Mouse (Mus musculus): ENCODE data around the gene Thoc3. TPM values are rescaled to one million over a fixed set of nuclear protein-coding genes. Genes with fewer than 3 reads are reported as not detected.

Thoc3 gene
- polyA plus RNA-seq, 1 experiment from 2014 or later, result 153 TPM

DNA sequence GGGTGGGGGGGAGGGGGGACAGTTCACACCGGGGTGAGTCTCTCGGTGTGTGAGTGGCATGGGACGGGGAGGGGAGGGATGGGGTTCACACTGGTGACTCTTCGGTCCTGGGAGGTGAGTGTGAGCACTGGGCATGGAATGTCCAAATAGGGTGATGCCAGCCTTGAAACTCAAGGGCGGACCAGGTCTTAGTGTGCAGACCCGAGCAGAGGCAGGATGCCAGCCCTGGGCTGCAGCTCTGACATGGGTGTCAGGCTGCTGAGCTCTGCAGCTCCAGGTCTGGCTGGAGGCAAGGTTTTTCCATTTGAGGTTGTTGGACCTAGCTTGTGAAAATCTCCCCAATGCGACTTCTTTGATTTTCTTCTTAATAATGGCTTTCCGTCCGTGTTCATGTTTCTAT, 37.5 kb downstream of the Thoc3 start:
- H3K27ac ChIP-seq (ENCODE audit: low read depth, low read length), result no peak overlapping the region
- H3K9ac ChIP-seq (ENCODE audit: low read length), result no peak overlapping the region
- DNase-seq (ENCODE audit: low spot score) (no peak), ATAC-seq (ENCODE audit: insufficient read depth, low FRiP score, low TSS enrichment) (no peak)
- no peak overlapping the region for H3K4me3 ChIP-seq (ENCODE audit: low read depth, low read length)
- H3K4me1 ChIP-seq (ENCODE audit: control insufficient read depth, insufficient read depth, low read length), result no peaks in the 10 kb centered on the region
- WGBS, result 83% methylated on average over 9 of the region's 9 CpGs
- H3K4me2 ChIP-seq (ENCODE audit: low read depth), result no peak overlapping the region
- H3K9me3 ChIP-seq (ENCODE audit: control insufficient read depth, low read length), result no peaks in the 10 kb centered on the region
- H3K27me3 ChIP-seq (ENCODE audit: control insufficient read depth, insufficient read depth, low read length), result no peaks in the 10 kb centered on the region
- H3K36me3 ChIP-seq (ENCODE audit: control insufficient read depth, insufficient read depth, low read length), result no peaks in the 10 kb centered on the region

DNA sequence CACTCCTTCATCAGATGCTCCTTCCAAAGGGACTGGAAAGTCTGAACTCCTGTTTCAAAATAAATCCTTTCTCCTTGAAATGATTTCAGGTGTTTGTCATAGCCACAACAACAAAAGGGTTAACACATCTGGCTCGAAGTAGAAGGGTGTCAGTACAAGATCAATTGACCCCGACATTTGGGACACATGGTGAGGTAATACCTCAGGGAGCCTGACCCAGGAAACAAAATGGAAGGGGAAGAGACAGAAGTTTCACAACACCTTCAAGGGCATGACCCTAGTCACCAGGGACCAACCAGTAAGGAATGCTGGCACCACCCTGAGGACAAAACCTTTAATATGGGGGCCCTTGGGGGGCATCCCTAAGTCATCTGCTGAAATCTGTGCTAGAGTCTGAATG, 38.6 kb downstream of the Thoc3 start:
- H3K36me3 ChIP-seq (ENCODE audit: control insufficient read depth, insufficient read depth, low read length), result no peaks in the 10 kb centered on the region
- H3K4me1 ChIP-seq (ENCODE audit: control insufficient read depth, insufficient read depth, low read length), result no peaks in the 10 kb centered on the region
- ATAC-seq (ENCODE audit: insufficient read depth, low FRiP score, low TSS enrichment) (no peak), DNase-seq (ENCODE audit: low spot score) (no peak)
- no peaks in the 10 kb centered on the region for H3K9me3 ChIP-seq (ENCODE audit: control insufficient read depth, low read length)
- no peak overlapping the region for H3K4me2 ChIP-seq (ENCODE audit: low read depth)
- no peak overlapping the region for H3K4me3 ChIP-seq (ENCODE audit: low read depth, low read length)
- no peak overlapping the region for H3K9ac ChIP-seq (ENCODE audit: low read length)
- no peak overlapping the region for H3K27ac ChIP-seq (ENCODE audit: low read depth, low read length)
- no peaks in the 10 kb centered on the region for H3K27me3 ChIP-seq (ENCODE audit: control insufficient read depth, insufficient read depth, low read length)
- 54% methylated on average over 2 of the region's 2 CpGs for WGBS

DNA sequence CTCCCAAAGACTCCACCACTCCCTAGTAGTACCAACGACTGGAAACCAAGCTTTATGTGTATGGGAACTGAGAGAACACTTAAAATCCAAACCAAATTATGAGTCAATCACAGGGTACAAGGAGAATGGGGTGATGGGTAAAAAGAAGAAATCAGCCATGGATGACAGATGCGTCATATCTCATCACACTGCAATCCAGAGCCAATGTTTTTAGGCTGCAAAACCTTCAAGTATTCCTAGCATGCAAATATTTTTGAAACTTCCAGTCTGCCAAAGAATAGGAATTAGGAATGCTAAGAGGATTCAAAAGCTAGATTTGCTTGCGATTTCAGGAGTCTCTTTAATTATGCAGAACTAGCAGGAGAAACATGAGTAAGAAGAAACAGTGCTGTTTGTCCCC, 39.9 kb downstream of the Thoc3 start:
- Histone ChIP-seq H3K27ac (ENCODE audit: low read depth, low read length) (no peak overlapping the region), H3K9me3 (ENCODE audit: control insufficient read depth, low read length) (no peaks in the 10 kb centered on the region), H3K4me2 (ENCODE audit: low read depth) (no peak overlapping the region), H3K27me3 (ENCODE audit: control insufficient read depth, insufficient read depth, low read length) (no peaks in the 10 kb centered on the region), H3K4me3 (ENCODE audit: low read depth, low read length) (no peak overlapping the region), H3K9ac (ENCODE audit: low read length) (no peak overlapping the region), H3K4me1 (ENCODE audit: control insufficient read depth, insufficient read depth, low read length) (no peaks in the 10 kb centered on the region), H3K36me3 (ENCODE audit: control insufficient read depth, insufficient read depth, low read length) (no peaks in the 10 kb centered on the region)
- ATAC-seq (ENCODE audit: insufficient read depth, low FRiP score, low TSS enrichment) (no peak), DNase-seq (ENCODE audit: low spot score) (no peak)
- WGBS, result 79% methylated on average over 3 of the region's 3 CpGs

- Histone ChIP-seq H3K9ac (ENCODE audit: low read length) (no peak overlapping the region), H3K4me2 (ENCODE audit: low read depth) (no peak overlapping the region), H3K27me3 (ENCODE audit: control insufficient read depth, insufficient read depth, low read length) (no peaks in the 10 kb centered on the region), H3K4me1 (ENCODE audit: control insufficient read depth, insufficient read depth, low read length) (no peaks in the 10 kb centered on the region), H3K36me3 (ENCODE audit: control insufficient read depth, insufficient read depth, low read length) (no peaks in the 10 kb centered on the region), H3K27ac (ENCODE audit: low read depth, low read length) (no peak overlapping the region), H3K4me3 (ENCODE audit: low read depth, low read length) (no peak overlapping the region), H3K9me3 (ENCODE audit: control insufficient read depth, low read length) (no peaks in the 10 kb centered on the region)
- no peak for ATAC-seq (ENCODE audit: insufficient read depth, low FRiP score, low TSS enrichment)
- 82% methylated on average over 10 of the region's 10 CpGs for WGBS
- no peak for DNase-seq (ENCODE audit: low spot score)
These were observed 41.6 kb downstream of the Thoc3 start for GRCm38 (mm10) chr13:54426781-54427655.

- no peak overlapping the region for H3K4me2 ChIP-seq (ENCODE audit: low read depth)
- H3K36me3 ChIP-seq (ENCODE audit: control insufficient read depth, insufficient read depth, low read length), result no peaks in the 10 kb centered on the region
- no peaks in the 10 kb centered on the region for H3K4me1 ChIP-seq (ENCODE audit: control insufficient read depth, insufficient read depth, low read length)
- H3K9me3 ChIP-seq (ENCODE audit: control insufficient read depth, low read length), result no peaks in the 10 kb centered on the region
- no peaks in the 10 kb centered on the region for H3K27me3 ChIP-seq (ENCODE audit: control insufficient read depth, insufficient read depth, low read length)
- H3K4me3 ChIP-seq (ENCODE audit: low read depth, low read length), result no peak overlapping the region
- 32% methylated on average over 2 of the region's 2 CpGs for WGBS
- H3K9ac ChIP-seq (ENCODE audit: low read length), result no peak overlapping the region
- ATAC-seq (ENCODE audit: insufficient read depth, low FRiP score, low TSS enrichment) (no peak), DNase-seq (ENCODE audit: low spot score) (peak; percentile 35)
- no peak overlapping the region for H3K27ac ChIP-seq (ENCODE audit: low read depth, low read length)
These were observed 43.4 kb downstream of the Thoc3 start for GRCm38 (mm10) chr13:54425269-54425668.

GRCm38 (mm10) chr13:54420226-54420625, 48.4 kb downstream of the Thoc3 start:
- DNase-seq (ENCODE audit: low spot score) (no peak), ATAC-seq (ENCODE audit: insufficient read depth, low FRiP score, low TSS enrichment) (no peak)
- no peaks in the 10 kb centered on the region for H3K4me1 ChIP-seq (ENCODE audit: control insufficient read depth, insufficient read depth, low read length)
- no peak overlapping the region for H3K27ac ChIP-seq (ENCODE audit: low read depth, low read length)
- no peaks in the 10 kb centered on the region for H3K9me3 ChIP-seq (ENCODE audit: control insufficient read depth, low read length)
- 80% methylated on average over 12 of the region's 12 CpGs for WGBS
- no peak overlapping the region for H3K9ac ChIP-seq (ENCODE audit: low read length)
- H3K4me3 ChIP-seq (ENCODE audit: low read depth, low read length), result no peak overlapping the region
- no peak overlapping the region for H3K4me2 ChIP-seq (ENCODE audit: low read depth)
- no peaks in the 10 kb centered on the region for H3K36me3 ChIP-seq (ENCODE audit: control insufficient read depth, insufficient read depth, low read length)
- no peaks in the 10 kb centered on the region for H3K27me3 ChIP-seq (ENCODE audit: control insufficient read depth, insufficient read depth, low read length)

- H3K27ac ChIP-seq (ENCODE audit: low read depth, low read length), result no peak overlapping the region
These were observed 49.8 kb downstream of the Thoc3 start for GRCm38 (mm10) chr13:54418781-54419327.

GRCm38 (mm10) chr13:54415059-54415458, 53.6 kb downstream of the Thoc3 start:
- no peak for DNase-seq (ENCODE audit: low spot score)
- no peak overlapping the region for H3K4me2 ChIP-seq (ENCODE audit: low read depth)
- no peak overlapping the region for H3K4me3 ChIP-seq (ENCODE audit: low read depth, low read length)
- H3K9me3 ChIP-seq (ENCODE audit: control insufficient read depth, low read length), result no peaks in the 10 kb centered on the region
- H3K27me3 ChIP-seq (ENCODE audit: control insufficient read depth, insufficient read depth, low read length), result no peaks in the 10 kb centered on the region
- H3K9ac ChIP-seq (ENCODE audit: low read length), result no peak overlapping the region
- no peak overlapping the region for H3K27ac ChIP-seq (ENCODE audit: low read depth, low read length)
- H3K4me1 ChIP-seq (ENCODE audit: control insufficient read depth, insufficient read depth, low read length), result no peaks in the 10 kb centered on the region
- ATAC-seq (ENCODE audit: insufficient read depth, low FRiP score, low TSS enrichment), result no peak
- whole genome bisulfite sequencing, result 94% methylated on average over 4 of the region's 4 CpGs
- no peaks in the 10 kb centered on the region for H3K36me3 ChIP-seq (ENCODE audit: control insufficient read depth, insufficient read depth, low read length)

More at GRCm38 (mm10) chr13:54418781-54419327, 49.8 kb downstream of the Thoc3 start:
- no peak overlapping the region for H3K9ac ChIP-seq (ENCODE audit: low read length)
- H3K27me3 ChIP-seq (ENCODE audit: control insufficient read depth, insufficient read depth, low read length), result no peaks in the 10 kb centered on the region
- H3K36me3 ChIP-seq (ENCODE audit: control insufficient read depth, insufficient read depth, low read length), result no peaks in the 10 kb centered on the region
- ATAC-seq (ENCODE audit: insufficient read depth, low FRiP score, low TSS enrichment), result no peak
- DNase-seq (ENCODE audit: low spot score), result peak; percentile 10
- H3K4me1 ChIP-seq (ENCODE audit: control insufficient read depth, insufficient read depth, low read length), result no peaks in the 10 kb centered on the region
- no peak overlapping the region for H3K4me3 ChIP-seq (ENCODE audit: low read depth, low read length)
- WGBS, result 79% methylated on average over 10 of the region's 10 CpGs
- H3K4me2 ChIP-seq (ENCODE audit: low read depth), result no peak overlapping the region
- H3K9me3 ChIP-seq (ENCODE audit: control insufficient read depth, low read length), result no peaks in the 10 kb centered on the region

GRCm38 (mm10) chr13:54412721-54413120, 55.9 kb downstream of the Thoc3 start:
- Histone ChIP-seq H3K36me3 (ENCODE audit: control insufficient read depth, insufficient read depth, low read length) (no peaks in the 10 kb centered on the region), H3K9ac (ENCODE audit: low read length) (no peak overlapping the region), H3K9me3 (ENCODE audit: control insufficient read depth, low read length) (no peaks in the 10 kb centered on the region), H3K27me3 (ENCODE audit: control insufficient read depth, insufficient read depth, low read length) (no peaks in the 10 kb centered on the region), H3K27ac (ENCODE audit: low read depth, low read length) (no peak overlapping the region), H3K4me2 (ENCODE audit: low read depth) (no peak overlapping the region), H3K4me1 (ENCODE audit: control insufficient read depth, insufficient read depth, low read length) (no peaks in the 10 kb centered on the region), H3K4me3 (ENCODE audit: low read depth, low read length) (no peak overlapping the region)
- DNase-seq (ENCODE audit: low spot score) (no peak), ATAC-seq (ENCODE audit: insufficient read depth, low FRiP score, low TSS enrichment) (no peak)
- WGBS, result 84% methylated on average over 4 of the region's 4 CpGs

Measured in neural tube, embryonic 11.5 days (tissue).